Mouse (Mus musculus) hindbrain, embryonic 12.5 days (tissue): ENCODE results near the gene Krt19. TPM values are rescaled to one million over a fixed set of nuclear protein-coding genes. Genes with fewer than 3 reads are reported as not detected.

Experiments used
- ATAC-seq: fragments of 200-750 bp; cut with Nextera tagmentation; 2 replicates; pipeline ENCODE4 v1.8.0; 2017; ENCODE audit warnings: moderate TSS enrichment; ENCODE audit not compliant: low FRiP score
- H3K27ac ChIP-seq: fragments of 300-500 bp; sonication (generic); 2 replicates; pipeline ENCODE4 v1.5.1; 2016; ENCODE audit warnings: mild to moderate bottlenecking
- H3K27me3 ChIP-seq: fragments of 300-500 bp; sonication (generic); 2 replicates; pipeline ENCODE4 v1.6.1; 2016; ENCODE audit warnings: mild to moderate bottlenecking
- H3K36me3 ChIP-seq: fragments of 300-500 bp; sonication (generic); 2 replicates; pipeline ENCODE4 v1.6.1; 2016; ENCODE audit warnings: mild to moderate bottlenecking
- H3K4me1 ChIP-seq: fragments of 300-500 bp; sonication (generic); 2 replicates; pipeline ENCODE4 v1.6.1; 2016
- H3K4me2 ChIP-seq: fragments of 300-500 bp; sonication (generic); replicated peaks from 2 replicates; pipeline ENCODE4 v1.6.1; 2016; ENCODE audit warnings: mild to moderate bottlenecking
- H3K4me3 ChIP-seq: fragments of 300-500 bp; sonication (generic); 2 replicates; pipeline ENCODE4 v1.5.1; 2016; ENCODE audit warnings: mild to moderate bottlenecking
- H3K9ac ChIP-seq: fragments of 300-500 bp; sonication (generic); 2 replicates; pipeline ENCODE4 v1.6.1; 2016; ENCODE audit warnings: mild to moderate bottlenecking, moderate library complexity
- H3K9me3 ChIP-seq: fragments of 300-500 bp; sonication (generic); replicated peaks from 2 replicates; pipeline ENCODE4 v1.6.1; 2016; ENCODE audit warnings: mild to moderate bottlenecking
- WGBS: fragments of 180-500 bp; shearing (Covaris S2); methylation state at CpG from one replicate; pipeline ENCODE4 v1.1.7; 2016; 5-methylcytosine and 5-hydroxymethylcytosine counted together
- polyA plus RNA-seq: library from polyadenylated mRNA; unstranded; fragments of >200 nt; fragmentation: Nextera tagmentation; extraction: Ambion mirVana; gene quantifications from 2 replicates; pipeline ENCODE4 v1.2.1, GENCODE M21; 2016

The Krt19 gene
- 4.5 and 6.7 TPM in 2 replicates for polyA plus RNA-seq

DNA sequence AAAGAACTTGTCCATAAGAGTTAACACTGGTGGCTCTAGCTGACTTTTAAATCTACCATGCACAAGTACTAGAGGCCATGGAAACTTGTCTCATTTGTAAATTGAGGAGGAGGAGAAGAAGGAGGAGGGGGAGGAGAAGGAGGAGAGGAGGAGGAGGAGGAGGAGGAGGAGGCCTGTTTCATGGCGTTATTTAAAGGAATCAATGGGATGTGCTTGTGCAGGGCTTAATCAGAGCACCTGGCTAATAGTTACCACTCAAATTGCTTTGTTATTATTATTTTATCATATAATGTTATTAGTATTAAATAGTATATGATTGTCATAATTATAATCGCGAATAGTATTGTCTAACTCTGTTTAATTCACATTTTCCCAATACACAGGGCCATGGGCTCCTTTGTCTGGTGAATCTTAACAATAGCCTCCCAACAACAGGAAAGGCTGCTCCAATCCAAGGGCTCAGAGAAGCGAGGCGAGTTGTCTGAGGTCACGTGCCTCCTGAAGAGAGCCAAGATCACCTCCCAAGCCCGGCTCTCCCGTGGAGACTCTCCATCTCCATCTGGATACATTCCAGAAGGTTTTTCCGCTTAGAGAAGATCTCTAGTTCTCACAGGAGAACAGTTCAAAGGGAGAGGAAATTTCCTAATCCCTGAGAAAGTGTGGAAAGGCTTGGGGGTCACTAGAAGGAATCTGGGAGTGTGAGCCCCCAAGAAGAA lies at the start of gene Krt19:
Gene Krt19 (minus strand): TSS at position 51 of the 716 bp plus-strand sequence.
- H3K36me3 ChIP-seq: no peaks in the 10 kb centered on the region
- H3K4me2 ChIP-seq: no peak within 1 kb of the TSS
- peaks cover 37% of the 10 kb centered on the region for H3K27me3 ChIP-seq
- no peak within 1 kb of the TSS for H3K4me3 ChIP-seq
- H3K9ac ChIP-seq: no peak within 1 kb of the TSS
- no peak for ATAC-seq
- 41% methylated on average over 9 of the region's 9 CpGs for WGBS
- H3K9me3 ChIP-seq: no peaks in the 10 kb centered on the region
- peaks cover 14% of the 10 kb centered on the region for H3K4me1 ChIP-seq
- H3K27ac ChIP-seq: no peak within 1 kb of the TSS

DNA sequence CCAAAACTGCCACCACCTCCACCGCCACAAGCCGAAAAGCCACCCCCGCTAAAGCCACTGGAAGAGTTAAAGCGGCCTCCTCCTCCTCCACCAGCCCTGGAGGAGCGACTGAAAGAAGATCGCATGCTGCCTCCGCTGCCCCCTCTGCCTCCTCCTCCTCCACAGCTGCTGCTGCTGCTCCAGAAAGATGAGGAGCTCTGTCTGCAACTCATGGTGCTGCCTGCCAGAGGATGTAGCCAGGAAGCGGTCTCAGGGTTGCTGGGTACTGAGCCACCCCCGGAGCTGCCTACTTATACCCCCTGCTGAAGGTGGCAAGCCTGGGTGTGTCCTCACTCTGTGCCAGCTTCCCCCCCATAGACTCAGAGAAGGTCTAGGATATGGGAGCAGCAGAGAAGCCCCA lies 44.5 kb upstream of the Krt19 start, which contains the start of gene Krt9:
Gene Krt9 (minus strand): TSS at position 255 of the 400 bp plus-strand sequence.
- no peak within 1 kb of the TSS for H3K4me3 ChIP-seq
- H3K9me3 ChIP-seq: peaks cover 4% of the 10 kb centered on the region; the same call in 1 of the 2 replicates
- H3K9ac ChIP-seq: no peak within 1 kb of the TSS
- H3K4me1 ChIP-seq: peaks cover 4% of the 10 kb centered on the region; the same call in 1 of the 2 replicates
- H3K27ac ChIP-seq: no peak within 1 kb of the TSS
- H3K27me3 ChIP-seq: 0 out of 2 replicates have a peak, but pooled peaks cover 4% of the 10 kb centered on the region
- no peak for ATAC-seq
- no peak within 1 kb of the TSS for H3K4me2 ChIP-seq
- 57% methylated on average over 9 of the region's 9 CpGs for WGBS
- no peaks in the 10 kb centered on the region for H3K36me3 ChIP-seq

DNA sequence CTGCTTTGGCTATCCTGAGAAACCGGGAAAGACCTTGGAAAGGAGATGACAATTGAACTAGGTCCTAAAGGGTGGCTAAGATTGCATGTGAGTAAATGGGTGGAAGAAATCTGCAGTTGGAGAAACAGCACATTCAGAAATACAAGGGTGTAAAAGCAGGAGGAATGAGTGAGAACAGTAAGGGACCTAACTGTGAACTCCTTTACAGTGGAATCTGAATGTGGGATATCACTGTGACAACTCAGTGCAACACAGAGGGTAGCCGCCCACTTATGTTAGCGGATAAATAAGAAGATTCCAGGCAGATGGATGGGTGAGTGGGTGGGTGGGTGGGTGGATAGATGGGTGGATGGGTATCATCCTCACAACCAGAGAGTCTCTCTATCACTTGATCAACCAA lies 43.4 kb upstream of the Krt19 start:
- no peak for ATAC-seq
- no peak overlapping the region for H3K4me3 ChIP-seq
- H3K4me1 ChIP-seq: peaks cover 4% of the 10 kb centered on the region; the same call in 1 of the 2 replicates
- H3K27me3 ChIP-seq: 0 out of 2 replicates have a peak, but pooled peaks cover 4% of the 10 kb centered on the region
- H3K36me3 ChIP-seq: no peaks in the 10 kb centered on the region
- H3K4me2 ChIP-seq: no peak overlapping the region
- WGBS: 91% methylated on average over 3 of the region's 3 CpGs
- H3K9ac ChIP-seq: no peak overlapping the region
- H3K27ac ChIP-seq: no peak overlapping the region
- peaks cover 4% of the 10 kb centered on the region; the same call in 1 of the 2 replicates for H3K9me3 ChIP-seq

DNA sequence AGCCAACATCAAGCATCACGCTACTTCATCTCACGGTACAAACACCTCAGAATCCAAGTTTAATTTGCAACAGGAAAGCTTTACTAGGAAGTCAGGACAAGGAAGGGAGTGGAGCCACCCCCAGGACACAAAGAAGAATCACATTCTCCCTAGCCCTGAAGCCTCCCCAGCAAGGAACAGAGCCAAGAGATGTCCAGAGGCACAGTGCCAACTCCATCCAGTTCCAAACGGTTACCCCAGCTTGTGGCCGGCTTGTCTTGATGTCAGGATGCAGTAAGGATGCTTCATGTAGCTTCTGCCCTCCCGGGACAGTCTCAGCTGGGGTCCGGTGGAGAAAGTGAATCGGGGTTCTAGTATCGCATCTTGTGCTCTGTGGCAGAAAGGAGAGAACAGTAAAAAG lies 38.3 kb upstream of the Krt19 start:
- WGBS: 89% methylated on average over 8 of the region's 8 CpGs
- H3K9ac ChIP-seq: no peak overlapping the region
- no peaks in the 10 kb centered on the region for H3K36me3 ChIP-seq
- H3K4me3 ChIP-seq: no peak overlapping the region
- ATAC-seq: no peak
- no peaks in the 10 kb centered on the region for H3K27me3 ChIP-seq
- H3K27ac ChIP-seq: no peak overlapping the region
- no peak overlapping the region for H3K4me2 ChIP-seq
- H3K4me1 ChIP-seq: no peaks in the 10 kb centered on the region
- H3K9me3 ChIP-seq: peaks cover 4% of the 10 kb centered on the region; the same call in 1 of the 2 replicates

DNA sequence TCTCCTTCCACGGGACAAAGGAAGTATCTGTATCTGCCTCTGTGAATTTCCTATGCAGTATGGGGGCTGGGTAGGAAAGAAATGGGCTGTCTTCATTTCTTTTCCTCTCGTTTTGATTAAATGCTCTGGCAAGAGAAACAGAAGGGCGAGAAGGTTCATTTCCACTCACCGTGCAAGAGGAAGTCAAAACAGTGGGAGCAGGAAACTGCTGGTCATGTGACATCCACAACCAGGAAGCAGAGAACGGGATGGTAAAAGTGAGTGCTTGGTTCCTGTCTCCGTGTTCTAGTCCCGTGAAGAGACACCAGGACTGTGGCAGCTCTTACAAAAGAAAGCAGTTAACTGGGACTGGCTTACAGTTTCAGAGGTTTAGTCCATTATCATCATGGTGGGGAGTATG lies 33.3 kb upstream of the Krt19 start:
- Histone ChIP-seq H3K36me3 (no peaks in the 10 kb centered on the region), H3K4me3 (no peak overlapping the region), H3K4me1 (no peaks in the 10 kb centered on the region), H3K9me3 (no peaks in the 10 kb centered on the region), H3K9ac (no peak overlapping the region), H3K27me3 (no peaks in the 10 kb centered on the region), H3K27ac (no peak overlapping the region), H3K4me2 (no peak overlapping the region)
- no peak for ATAC-seq
- 83% methylated on average over 7 of the region's 7 CpGs for WGBS

DNA sequence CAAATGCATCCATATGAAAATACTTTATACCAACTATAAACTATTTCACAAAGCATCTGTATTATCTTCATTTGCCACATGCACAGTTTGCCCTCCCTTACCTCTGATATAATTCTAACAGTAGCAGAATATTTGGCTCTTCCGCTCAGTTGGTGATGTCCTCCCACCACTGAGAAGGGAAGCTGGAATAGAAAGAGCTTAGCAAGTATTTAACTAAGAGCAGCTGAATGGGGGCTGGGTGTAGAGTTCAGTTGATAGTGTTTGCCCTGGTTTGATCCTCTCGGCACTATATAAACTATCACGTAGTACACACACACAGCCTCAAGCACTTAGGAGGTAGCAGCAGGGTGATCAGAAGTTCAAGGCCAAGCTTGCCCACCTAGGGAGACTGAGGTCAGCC lies 30.8 kb upstream of the Krt19 start:
- no peak overlapping the region for H3K4me3 ChIP-seq
- no peaks in the 10 kb centered on the region for H3K36me3 ChIP-seq
- 84% methylated on average over 3 of the region's 3 CpGs for WGBS
- H3K27ac ChIP-seq: no peak overlapping the region
- H3K9me3 ChIP-seq: no peaks in the 10 kb centered on the region
- ATAC-seq: no peak
- H3K4me1 ChIP-seq: no peaks in the 10 kb centered on the region
- no peaks in the 10 kb centered on the region for H3K27me3 ChIP-seq
- no peak overlapping the region for H3K9ac ChIP-seq
- no peak overlapping the region for H3K4me2 ChIP-seq

DNA sequence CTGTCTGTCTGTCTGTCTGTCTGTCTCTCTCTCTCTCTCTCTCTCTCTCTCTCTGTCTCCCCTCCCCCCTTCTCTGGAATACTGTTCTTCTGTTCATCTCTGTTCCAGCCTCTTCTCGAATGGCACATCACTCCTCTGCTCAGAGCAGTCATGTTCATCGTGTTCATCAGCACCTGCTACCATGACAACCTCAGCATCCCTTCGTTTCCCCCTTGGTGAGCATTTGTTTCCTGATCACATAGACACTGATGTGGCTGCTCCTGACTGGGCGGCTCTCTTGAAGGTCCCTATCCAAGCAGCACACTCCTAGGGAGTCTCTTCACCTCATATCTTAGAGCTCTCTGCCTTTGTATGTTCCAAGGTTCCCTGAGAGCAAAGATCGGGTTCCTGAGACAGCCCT lies 29.8 kb upstream of the Krt19 start:
- no peaks in the 10 kb centered on the region for H3K36me3 ChIP-seq
- H3K4me2 ChIP-seq: no peak overlapping the region
- H3K27ac ChIP-seq: no peak overlapping the region
- H3K4me1 ChIP-seq: no peaks in the 10 kb centered on the region
- no peaks in the 10 kb centered on the region for H3K9me3 ChIP-seq
- no peak for ATAC-seq
- no peak overlapping the region for H3K4me3 ChIP-seq
- H3K9ac ChIP-seq: no peak overlapping the region
- no peaks in the 10 kb centered on the region for H3K27me3 ChIP-seq
- 71% methylated on average over 5 of the region's 5 CpGs for WGBS

DNA sequence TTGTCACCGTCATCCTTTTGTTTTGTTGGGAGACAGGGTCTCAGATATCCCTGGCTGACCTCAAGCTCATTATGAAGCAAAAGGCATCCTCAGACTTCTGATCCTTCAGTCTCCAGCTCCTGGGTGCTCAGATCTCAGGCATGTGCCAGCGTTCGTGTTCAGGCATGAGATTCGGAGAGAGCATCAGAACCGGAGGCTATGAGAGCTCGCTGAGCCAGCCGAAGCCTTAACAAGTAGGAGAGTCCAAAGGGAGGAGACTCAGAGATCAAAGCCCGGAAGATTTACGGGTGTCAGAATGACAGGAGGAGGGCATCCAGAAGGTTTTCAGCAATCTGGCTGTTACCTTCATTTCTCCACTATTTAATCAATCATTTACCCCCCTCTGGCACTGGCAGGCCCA lies 28.3 kb upstream of the Krt19 start:
- H3K9ac ChIP-seq: no peak overlapping the region
- H3K27me3 ChIP-seq: no peaks in the 10 kb centered on the region
- H3K4me2 ChIP-seq: no peak overlapping the region
- H3K9me3 ChIP-seq: no peaks in the 10 kb centered on the region
- WGBS: 82% methylated on average over 9 of the region's 9 CpGs
- H3K36me3 ChIP-seq: no peaks in the 10 kb centered on the region
- ATAC-seq: no peak
- no peaks in the 10 kb centered on the region for H3K4me1 ChIP-seq
- H3K4me3 ChIP-seq: no peak overlapping the region
- no peak overlapping the region for H3K27ac ChIP-seq

DNA sequence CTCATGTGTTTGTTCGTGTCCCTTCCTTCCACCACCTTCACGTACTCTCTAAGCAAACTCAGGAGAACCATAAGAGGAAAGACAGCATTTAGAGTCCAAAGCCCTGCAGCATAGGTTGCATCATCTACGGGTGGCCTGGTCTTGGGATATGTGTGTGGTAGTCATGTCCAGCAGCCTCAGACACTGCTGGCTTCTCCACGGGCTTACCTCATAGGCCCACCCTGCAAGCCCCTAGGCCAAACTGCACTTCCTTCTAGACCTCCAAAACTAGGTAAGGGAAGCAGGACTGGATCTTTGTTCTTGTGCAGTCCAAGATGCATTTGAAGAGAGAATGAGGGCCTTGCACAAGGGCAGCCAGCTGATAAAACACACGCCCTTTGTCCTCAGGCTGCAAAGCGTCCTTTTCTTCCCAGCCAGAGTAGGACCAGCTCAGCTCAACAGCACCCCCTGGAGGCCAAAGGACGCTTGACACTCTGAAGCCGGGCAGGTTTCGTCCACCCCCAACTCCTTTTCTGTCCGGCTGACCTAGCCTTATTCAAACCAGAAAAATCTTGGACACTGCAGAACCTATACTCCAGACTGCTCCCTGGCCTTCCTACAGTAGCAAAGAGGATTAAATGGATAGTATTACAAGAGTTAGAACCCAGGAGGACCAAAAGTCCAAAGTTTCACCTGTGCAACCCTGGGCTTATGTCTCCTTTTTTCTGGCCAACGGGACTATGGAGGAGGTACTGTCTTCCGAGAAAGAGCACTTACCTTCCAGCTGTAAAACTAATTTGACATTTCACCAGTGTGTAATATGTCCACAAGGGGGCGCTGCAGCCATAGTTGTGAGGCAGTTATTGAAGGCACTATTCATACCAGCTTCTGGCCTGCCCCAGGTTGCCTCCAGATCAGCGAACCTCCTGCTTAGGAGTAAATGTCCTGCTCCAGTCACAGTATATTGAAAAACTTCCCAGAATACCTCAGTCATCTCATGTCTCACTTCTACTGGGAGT lies 20.6 kb upstream of the Krt19 start:
- Histone ChIP-seq H3K4me2 (no peak overlapping the region), H3K4me1 (no peaks in the 10 kb centered on the region), H3K27ac (no peak overlapping the region), H3K9me3 (no peaks in the 10 kb centered on the region), H3K4me3 (no peak overlapping the region), H3K36me3 (no peaks in the 10 kb centered on the region), H3K27me3 (no peaks in the 10 kb centered on the region), H3K9ac (no peak overlapping the region)
- 34% methylated on average over 14 of the region's 14 CpGs for WGBS
- peak; percentile 40; the same call in 1 of the 2 replicates for ATAC-seq

DNA sequence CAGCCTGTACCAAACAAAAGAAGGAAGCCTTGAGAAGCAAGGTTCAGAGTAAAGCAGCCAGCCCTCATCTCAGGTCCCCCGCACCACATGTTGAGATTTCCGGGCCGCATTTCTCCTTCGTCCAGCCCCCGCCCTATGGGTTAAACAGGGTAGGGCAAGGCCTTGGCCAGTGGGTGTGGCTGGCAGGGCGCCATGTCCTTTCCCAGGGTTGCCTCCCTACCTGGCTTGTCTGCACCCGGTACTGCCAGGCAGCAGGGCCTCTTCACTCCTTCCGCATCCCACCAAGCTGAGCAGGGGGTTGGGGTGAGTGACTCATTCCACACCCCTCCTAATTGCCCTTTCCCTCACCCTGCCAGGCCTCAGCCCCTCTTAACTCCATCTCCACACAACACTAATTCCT lies 19.6 kb upstream of the Krt19 start:
- ATAC-seq: no peak
- no peak overlapping the region for H3K27ac ChIP-seq
- no peaks in the 10 kb centered on the region for H3K4me1 ChIP-seq
- H3K4me2 ChIP-seq: no peak overlapping the region
- no peaks in the 10 kb centered on the region for H3K27me3 ChIP-seq
- no peaks in the 10 kb centered on the region for H3K9me3 ChIP-seq
- 80% methylated on average over 8 of the region's 8 CpGs for WGBS
- no peaks in the 10 kb centered on the region for H3K36me3 ChIP-seq
- no peak overlapping the region for H3K4me3 ChIP-seq
- no peak overlapping the region for H3K9ac ChIP-seq

DNA sequence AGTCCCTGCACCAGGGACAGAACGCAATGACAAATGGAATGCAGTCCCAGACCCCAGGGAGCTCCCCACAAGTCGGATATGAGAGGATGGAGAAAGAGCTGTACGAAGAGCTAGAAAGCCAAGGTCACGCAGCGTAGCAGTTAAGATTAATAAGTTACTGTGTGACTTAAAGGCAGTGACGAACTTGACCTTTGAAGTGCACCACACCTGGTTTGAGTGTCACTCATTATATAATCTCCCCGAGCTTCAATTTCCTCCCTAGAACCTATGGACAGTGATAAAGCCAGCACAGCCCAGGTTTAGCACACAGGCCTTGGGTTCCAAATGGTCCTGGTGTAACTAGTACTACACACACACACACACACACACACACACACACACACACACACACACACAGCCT lies 15.9 kb upstream of the Krt19 start:
- Histone ChIP-seq H3K4me1 (no peaks in the 10 kb centered on the region), H3K36me3 (no peaks in the 10 kb centered on the region), H3K9me3 (no peaks in the 10 kb centered on the region), H3K4me2 (no peak overlapping the region), H3K27me3 (no peaks in the 10 kb centered on the region), H3K4me3 (no peak overlapping the region), H3K27ac (no peak overlapping the region), H3K9ac (no peak overlapping the region)
- 55% methylated on average over 7 of the region's 7 CpGs for WGBS
- ATAC-seq: no peak

DNA sequence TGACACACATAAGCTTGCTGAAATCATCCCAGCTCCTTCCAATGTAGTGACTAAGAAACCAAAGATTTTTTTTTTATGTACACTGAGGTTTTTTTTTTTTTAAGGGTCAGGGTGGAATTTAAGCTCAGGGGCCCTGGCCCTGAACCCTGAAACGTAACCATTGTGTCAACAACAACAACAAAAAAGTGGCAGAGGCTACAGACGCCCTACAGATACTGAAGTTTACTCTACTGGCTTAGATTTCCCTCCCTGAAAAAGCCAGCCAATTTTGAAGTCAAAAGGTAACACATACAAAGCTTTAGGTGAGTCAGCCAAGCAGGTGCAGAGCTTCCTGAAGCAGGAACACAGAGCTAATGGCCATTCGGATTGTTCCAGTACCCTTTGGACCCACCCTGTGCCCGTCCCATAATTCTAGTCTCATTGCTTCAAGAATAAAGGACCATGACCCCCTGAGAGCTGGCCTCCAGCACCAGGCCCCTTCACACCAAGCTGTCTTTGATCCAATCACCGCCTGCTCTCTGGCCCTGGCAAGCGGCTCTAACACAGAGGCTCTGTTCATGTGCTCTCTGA lies 9.5 kb upstream of the Krt19 start:
- no peak for ATAC-seq
- Histone ChIP-seq H3K9me3 (no peaks in the 10 kb centered on the region), H3K27ac (no peak overlapping the region), H3K4me3 (no peak overlapping the region), H3K4me1 (no peaks in the 10 kb centered on the region), H3K36me3 (no peaks in the 10 kb centered on the region), H3K27me3 (no peaks in the 10 kb centered on the region), H3K9ac (no peak overlapping the region), H3K4me2 (no peak overlapping the region)
- WGBS: 73% methylated on average over 6 of the region's 6 CpGs
